Mouse (Mus musculus): ENCODE measurements around the gene Rhbdd3.
"Not testable (repeated sequence)": the region's sequence is repeated elsewhere in the genome, so short reads cannot be mapped to it uniquely, and the experiment has no call there.

Gene Rhbdd3

GRCm38 (mm10) chr11:5065056-5065821 lies 33.5 kb upstream of the Rhbdd3 start, which contains the start of gene Gas2l1:
Gene Gas2l1 (minus strand): TSS chr11:5065327.
- peak; percentile 87 for DNase-seq (ENCODE audit: low spot score)

- DNase-seq (ENCODE audit: low spot score), result no peak
These were observed 31.7 kb upstream of the Rhbdd3 start for GRCm38 (mm10) chr11:5067063-5067462.

- no peak for DNase-seq (ENCODE audit: low spot score)
These were observed 30.4 kb upstream of the Rhbdd3 start for GRCm38 (mm10) chr11:5068126-5068971.

GRCm38 (mm10) chr11:5074882-5075281 lies 23.8 kb upstream of the Rhbdd3 start:
- peak; percentile 57 for DNase-seq (ENCODE audit: low spot score)

GRCm38 (mm10) chr11:5075760-5076159 lies 23.0 kb upstream of the Rhbdd3 start:
- no peak for DNase-seq (ENCODE audit: low spot score)

- DNase-seq (ENCODE audit: low spot score), result not testable (repeated sequence)
These were observed 21.9 kb upstream of the Rhbdd3 start for GRCm38 (mm10) chr11:5076843-5077242.

GRCm38 (mm10) chr11:5089147-5089546 lies 9.6 kb upstream of the Rhbdd3 start:
- no peak for DNase-seq (ENCODE audit: low spot score)

GRCm38 (mm10) chr11:5091706-5092105 lies 7.0 kb upstream of the Rhbdd3 start:
- DNase-seq (ENCODE audit: low spot score), result peak; percentile 42

- DNase-seq (ENCODE audit: low spot score), result no peak
These were observed 2.8 kb upstream of the Rhbdd3 start for GRCm38 (mm10) chr11:5095877-5096276.

GRCm38 (mm10) chr11:5096480-5097020 lies 2.2 kb upstream of the Rhbdd3 start:
- no peak for DNase-seq (ENCODE audit: low spot score)

GRCm38 (mm10) chr11:5098035-5098735 lies 541 bp upstream of the Rhbdd3 start:
- peak; percentile 33 for DNase-seq (ENCODE audit: low spot score)

GRCm38 (mm10) chr11:5099576-5100183 lies 954 bp downstream of the Rhbdd3 start:
- peak; percentile 95 for DNase-seq (ENCODE audit: low spot score)

- DNase-seq (ENCODE audit: low spot score), result peak; percentile 41
These were observed 1.6 kb downstream of the Rhbdd3 start for GRCm38 (mm10) chr11:5100283-5100682.

GRCm38 (mm10) chr11:5100801-5101200 lies 2.1 kb downstream of the Rhbdd3 start:
- DNase-seq (ENCODE audit: low spot score), result no peak

- DNase-seq (ENCODE audit: low spot score), result no peak
These were observed 2.9 kb downstream of the Rhbdd3 start for GRCm38 (mm10) chr11:5101641-5102040.

GRCm38 (mm10) chr11:5102384-5102783 lies 3.7 kb downstream of the Rhbdd3 start:
- no peak for DNase-seq (ENCODE audit: low spot score)

- no peak for DNase-seq (ENCODE audit: low spot score)
These were observed 5.3 kb downstream of the Rhbdd3 start for GRCm38 (mm10) chr11:5103986-5104509.

GRCm38 (mm10) chr11:5109441-5109840 lies 10.7 kb downstream of the Rhbdd3 start:
- no peak for DNase-seq (ENCODE audit: low spot score)

GRCm38 (mm10) chr11:5113645-5114044 lies 14.9 kb downstream of the Rhbdd3 start:
- DNase-seq (ENCODE audit: low spot score), result no peak

- peak; percentile 95 for DNase-seq (ENCODE audit: low spot score)
These were observed 16.3 kb downstream of the Rhbdd3 start for GRCm38 (mm10) chr11:5114931-5115581.

GRCm38 (mm10) chr11:5125713-5126112 lies 27.0 kb downstream of the Rhbdd3 start:
- DNase-seq (ENCODE audit: low spot score), result no peak

Measured in embryo, embryonic 10 days (tissue).